Mouse (Mus musculus) cortical plate, adult 2 months (tissue): ENCODE results near the gene Lrsam1. TPM values are rescaled to one million over a fixed set of nuclear protein-coding genes. Genes with fewer than 3 reads are reported as not detected.

ENCODE experiments used
- H3K27ac ChIP-seq: fragments of 200-500 bp; 2 replicates; pipeline ENCODE4 v1.5.1; 2012; ENCODE audit warnings: low read length, control low read depth, inconsistent platforms; ENCODE audit not compliant: insufficient read depth
- H3K4me1 ChIP-seq: fragments of 200-500 bp; 2 replicates; pipeline ENCODE4 v1.6.1; 2011; ENCODE audit warnings: low read length; ENCODE audit not compliant: control insufficient read depth, insufficient read depth
- H3K4me3 ChIP-seq: fragments of 200-500 bp; 2 replicates; pipeline ENCODE4 v1.5.1; 2011; ENCODE audit warnings: mild to moderate bottlenecking, low read length, control low read depth; ENCODE audit not compliant: insufficient read depth
- CTCF ChIP-seq: fragments of 200-500 bp; IDR thresholded peaks from 2 replicates; pipeline ENCODE4 v1.5.1; 2011; ENCODE audit warnings: mild to moderate bottlenecking, control low read depth, low read length; ENCODE audit not compliant: insufficient read depth; ENCODE audit errors: extremely low read depth
- POLR2A ChIP-seq: fragments of 200-500 bp; IDR thresholded peaks from 2 replicates; pipeline ENCODE4 v1.6.1; 2011; ENCODE audit warnings: mild to moderate bottlenecking, low read length, control low read depth; ENCODE audit not compliant: insufficient read depth; ENCODE audit errors: extremely low read depth
- polyA plus RNA-seq: library from polyadenylated mRNA; depleted of rRNA; stranded (reverse); fragments of >200 nt; gene quantifications from 2 replicates; pipeline ENCODE4 v1.2.3, GENCODE M21; 2012

The Lrsam1 gene
- polyA plus RNA-seq, 1 experiment = 25.9 TPM

DNA sequence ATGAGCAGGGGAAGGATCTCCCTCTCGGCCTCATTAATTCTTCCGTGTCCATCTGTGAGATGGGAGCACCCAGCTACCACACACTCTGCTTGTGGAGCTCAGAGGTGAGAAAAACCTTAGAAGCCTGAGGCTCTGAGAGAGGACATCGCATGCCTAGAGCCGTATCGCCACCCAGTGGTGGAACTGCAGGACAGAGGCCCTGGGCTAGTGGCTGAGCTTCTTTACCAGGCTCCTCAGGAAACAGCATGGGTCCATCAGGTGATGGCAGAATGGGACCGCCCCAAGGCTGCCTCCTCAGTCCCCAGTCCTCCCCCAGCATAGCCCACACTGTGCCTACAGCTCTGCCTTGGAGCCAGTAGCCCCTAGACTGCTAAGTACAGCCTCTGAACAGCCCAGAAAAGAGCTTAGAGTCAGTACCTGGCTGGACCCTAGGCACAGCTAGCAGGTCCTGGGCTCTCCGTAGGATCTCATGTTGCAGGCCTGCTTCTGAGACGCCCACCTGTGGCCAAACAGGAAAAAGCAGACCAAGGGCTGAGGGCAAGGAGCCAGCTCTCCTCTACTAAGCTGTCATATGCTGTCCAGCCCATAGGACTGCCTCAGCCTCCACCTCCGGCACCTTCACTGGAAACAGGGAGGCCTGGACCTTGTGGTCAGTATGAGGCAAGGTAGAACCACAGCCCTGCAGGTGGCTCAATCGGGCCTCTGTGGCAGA lies 33.0 kb downstream of the Lrsam1 start:
- H3K4me1 ChIP-seq = no peaks in the 10 kb centered on the region
- no peak overlapping the region for H3K27ac ChIP-seq
- H3K4me3 ChIP-seq = no peak overlapping the region
- TF ChIP-seq POLR2A (no peak), CTCF (peak; percentile 91)

DNA sequence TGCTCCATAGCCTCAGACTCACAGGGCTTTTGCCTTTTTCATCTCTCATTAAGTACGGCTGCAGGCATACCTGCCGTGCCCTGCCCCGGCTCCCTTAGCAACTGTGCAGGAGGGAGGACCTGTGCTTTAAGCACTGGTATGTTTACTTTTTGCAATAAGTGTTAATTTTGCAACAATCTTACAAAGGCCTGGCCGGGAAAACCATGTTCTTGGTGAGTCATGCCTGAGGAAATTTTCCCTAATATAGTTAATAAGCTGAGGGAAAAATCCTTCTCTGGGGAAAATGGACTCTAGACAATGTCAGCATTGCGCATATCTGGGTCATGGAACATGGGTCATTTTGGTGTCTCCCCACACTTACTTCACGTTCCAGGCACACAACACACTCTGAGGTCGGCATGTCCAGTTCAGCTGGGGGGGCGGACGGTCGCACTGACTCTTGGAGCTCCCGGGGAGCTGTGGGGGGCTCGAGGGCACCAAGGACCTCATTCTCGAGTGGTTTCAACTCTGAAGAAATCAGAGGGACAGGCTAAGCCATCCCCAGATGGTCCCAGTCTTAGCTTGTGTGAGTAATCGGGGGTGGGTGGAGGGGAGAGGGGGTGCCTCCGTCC lies 33.7 kb downstream of the Lrsam1 start:
- Histone ChIP-seq H3K4me1 (no peaks in the 10 kb centered on the region), H3K27ac (no peak overlapping the region), H3K4me3 (no peak overlapping the region)
- TF ChIP-seq POLR2A (no peak), CTCF (no peak)

DNA sequence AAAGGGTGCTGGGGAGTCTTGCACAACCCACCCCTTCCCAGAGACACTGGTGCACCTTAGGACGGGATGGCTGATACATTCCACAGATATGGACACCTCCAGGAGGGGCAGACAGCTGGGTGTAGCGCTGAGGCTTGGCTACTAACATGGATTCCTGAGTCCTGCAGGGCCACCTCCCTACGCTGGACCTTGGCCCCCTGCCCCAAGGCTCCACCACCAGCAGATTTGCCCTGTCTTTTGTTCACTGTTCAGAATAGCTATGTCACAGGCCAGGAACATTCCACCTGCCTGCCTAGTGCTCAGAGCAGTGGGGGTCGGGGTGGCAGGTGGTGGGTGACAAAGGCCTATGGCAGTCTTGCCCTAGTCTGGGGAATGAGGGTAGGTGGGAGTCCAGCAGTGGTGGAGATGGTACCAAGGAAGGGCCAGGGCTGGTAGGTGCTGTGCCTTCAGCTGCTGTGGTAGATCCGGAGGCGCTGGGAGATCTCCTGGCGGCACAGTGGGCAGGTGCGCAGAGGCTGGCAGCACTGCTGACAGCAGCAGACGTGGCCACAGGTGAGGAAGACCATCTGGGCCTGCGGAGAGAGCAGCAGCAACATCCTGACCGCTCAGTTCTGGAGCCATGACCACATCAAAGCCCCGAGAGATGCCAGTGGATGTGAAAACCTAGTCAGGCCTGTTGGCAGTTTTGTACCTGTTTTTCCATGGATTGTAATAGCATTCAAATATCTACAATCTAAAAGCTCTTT lies 34.9 kb downstream of the Lrsam1 start:
- no peak for TF ChIP-seq POLR2A
- no peak for TF ChIP-seq CTCF
- no peak overlapping the region for H3K27ac ChIP-seq
- no peak overlapping the region for H3K4me3 ChIP-seq
- no peaks in the 10 kb centered on the region for H3K4me1 ChIP-seq

DNA sequence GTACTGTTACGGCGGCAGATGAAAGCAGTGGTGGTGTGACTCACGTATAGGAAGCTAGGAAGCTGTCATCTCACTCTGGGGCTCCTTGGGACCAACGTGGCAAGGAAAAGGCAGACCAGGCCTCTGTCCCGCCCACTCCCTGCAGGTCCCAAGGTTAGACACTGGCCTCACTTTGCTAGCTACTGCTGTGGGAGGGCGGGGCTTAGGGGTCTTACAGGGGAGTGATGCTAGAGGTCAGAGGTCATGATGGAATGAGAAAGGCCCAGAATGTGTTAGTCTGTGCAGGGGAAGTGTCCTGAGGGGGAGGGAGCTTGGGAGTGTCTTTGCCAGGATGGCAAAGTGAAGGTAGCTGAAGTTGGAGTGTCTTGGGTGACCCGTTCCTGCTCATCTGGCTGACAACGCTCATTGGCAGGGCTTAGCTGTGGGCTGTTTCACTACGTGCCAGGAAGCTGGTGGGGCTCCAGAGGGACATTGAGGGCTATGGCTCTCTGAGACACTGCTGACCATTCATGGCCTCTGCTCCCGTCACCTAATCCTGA lies 37.0 kb downstream of the Lrsam1 start:
- no peak overlapping the region for H3K4me3 ChIP-seq
- no peak for TF ChIP-seq CTCF
- TF ChIP-seq POLR2A = no peak
- no peaks in the 10 kb centered on the region for H3K4me1 ChIP-seq
- no peak overlapping the region for H3K27ac ChIP-seq

DNA sequence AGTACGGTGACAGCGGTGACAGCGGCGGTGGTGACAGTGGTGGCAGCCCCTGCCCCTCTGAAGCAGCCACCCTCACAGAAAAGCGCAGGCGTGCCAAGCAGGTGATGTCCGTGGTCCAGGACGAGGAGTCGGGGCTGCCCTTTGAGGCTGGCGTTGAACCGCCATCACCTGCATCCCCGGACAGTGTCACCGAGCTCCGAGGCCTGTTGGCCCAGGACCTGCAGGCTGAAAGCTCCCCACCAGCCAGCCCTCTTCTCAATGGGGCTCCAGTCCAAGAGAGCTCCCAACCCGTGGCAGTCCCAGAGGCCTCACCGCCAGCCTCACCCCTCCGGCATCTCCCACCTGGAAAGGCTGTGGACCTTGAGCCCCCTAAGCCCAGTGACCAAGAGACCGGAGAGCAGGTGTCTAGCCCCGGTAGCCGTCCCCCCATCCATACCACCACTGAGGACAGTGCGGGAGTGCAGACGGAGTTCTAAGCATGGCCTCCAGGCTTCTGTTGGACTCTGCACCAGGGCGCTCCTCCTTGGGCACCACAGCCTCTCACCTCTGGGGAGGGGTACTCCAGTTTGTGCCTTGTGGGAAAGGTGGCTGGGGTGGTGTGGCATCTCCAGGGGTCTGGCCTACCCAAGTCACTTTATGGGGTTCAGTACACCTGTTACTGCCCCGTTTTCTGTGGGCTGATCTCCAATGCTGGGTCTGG lies 37.7 kb downstream of the Lrsam1 start:
- Histone ChIP-seq H3K4me1 (no peaks in the 10 kb centered on the region), H3K27ac (no peak overlapping the region), H3K4me3 (no peak overlapping the region)
- TF ChIP-seq CTCF (no peak), POLR2A (no peak)

DNA sequence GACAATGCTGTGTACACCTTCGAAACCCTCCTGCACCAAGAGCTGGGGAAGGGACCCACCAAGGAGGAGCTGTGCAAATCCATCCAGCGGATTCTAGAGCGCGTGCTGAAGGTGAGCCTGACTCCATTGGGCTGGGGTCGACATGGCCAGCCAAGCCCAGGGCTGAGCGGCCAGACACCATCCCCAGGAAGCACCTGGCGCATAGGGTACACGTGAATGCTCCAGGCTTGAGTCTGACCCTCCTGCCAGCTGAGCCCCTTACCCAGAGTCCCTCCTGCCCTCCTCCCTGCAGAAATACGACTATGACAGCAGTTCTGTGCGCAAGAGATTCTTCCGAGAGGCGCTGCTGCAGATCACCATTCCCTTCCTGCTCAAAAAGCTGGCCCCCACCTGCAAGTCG lies 38.9 kb downstream of the Lrsam1 start:
- 0 out of 2 replicates have a peak, but pooled peaks cover 2% of the 10 kb centered on the region for H3K4me1 ChIP-seq
- no peak overlapping the region for H3K27ac ChIP-seq
- TF ChIP-seq POLR2A (no peak), CTCF (no peak)
- no peak overlapping the region for H3K4me3 ChIP-seq

DNA sequence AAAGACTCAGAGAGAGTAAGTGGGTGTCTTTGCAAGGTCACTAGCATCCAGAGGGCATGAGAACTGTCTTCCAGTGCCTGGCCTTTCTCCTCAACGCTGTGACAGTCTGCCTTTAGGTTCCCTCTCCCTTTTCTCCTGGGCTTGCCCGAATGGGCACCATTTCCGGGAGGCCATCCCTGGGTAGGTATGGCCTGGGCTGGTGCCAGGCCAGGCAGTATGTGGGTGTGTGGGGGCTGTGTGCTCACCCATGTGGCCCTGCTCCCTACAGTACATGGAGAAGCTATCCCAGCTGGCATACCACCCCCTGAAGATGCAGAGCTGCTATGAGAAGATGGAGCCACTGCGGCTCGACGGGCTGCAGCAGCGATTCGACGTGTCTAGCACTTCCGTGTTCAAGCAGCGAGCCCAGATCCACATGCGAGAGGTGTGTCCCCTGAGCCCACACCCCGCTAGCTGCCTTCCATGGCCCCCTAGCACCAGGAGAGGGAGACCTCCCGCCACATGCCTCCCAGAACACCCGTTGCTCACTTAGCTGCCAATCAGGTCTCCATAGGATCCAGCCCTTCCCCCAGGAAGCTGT lies 39.5 kb downstream of the Lrsam1 start:
- no peak overlapping the region for H3K27ac ChIP-seq
- peaks cover 5% of the 10 kb centered on the region; the same call in 1 of the 2 replicates for H3K4me1 ChIP-seq
- H3K4me3 ChIP-seq = no peak overlapping the region
- TF ChIP-seq POLR2A (no peak), CTCF (no peak)

DNA sequence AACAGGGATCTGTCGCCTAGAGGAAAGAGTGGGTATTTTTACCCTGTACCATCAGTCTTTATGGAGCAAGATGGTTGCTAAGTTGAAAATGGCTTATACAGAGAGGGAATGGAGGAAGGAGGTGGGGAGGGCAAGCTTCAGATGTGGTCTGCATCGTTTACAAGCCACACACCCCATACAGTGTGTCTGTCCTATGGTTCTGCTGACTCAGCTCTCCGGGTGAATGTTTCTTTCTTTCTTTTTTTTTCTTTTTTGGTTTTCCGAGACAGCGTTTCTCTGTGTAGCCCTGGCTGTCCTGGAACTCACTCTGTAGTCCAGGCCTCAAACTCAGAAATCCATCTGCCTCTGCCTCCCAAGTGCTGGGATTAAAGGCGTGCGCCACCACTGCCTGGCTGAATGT lies 40.2 kb downstream of the Lrsam1 start:
- TF ChIP-seq CTCF (no peak), POLR2A (no peak)
- Histone ChIP-seq H3K4me1 (peaks cover 5% of the 10 kb centered on the region; the same call in 1 of the 2 replicates), H3K4me3 (no peak overlapping the region), H3K27ac (no peak overlapping the region)

DNA sequence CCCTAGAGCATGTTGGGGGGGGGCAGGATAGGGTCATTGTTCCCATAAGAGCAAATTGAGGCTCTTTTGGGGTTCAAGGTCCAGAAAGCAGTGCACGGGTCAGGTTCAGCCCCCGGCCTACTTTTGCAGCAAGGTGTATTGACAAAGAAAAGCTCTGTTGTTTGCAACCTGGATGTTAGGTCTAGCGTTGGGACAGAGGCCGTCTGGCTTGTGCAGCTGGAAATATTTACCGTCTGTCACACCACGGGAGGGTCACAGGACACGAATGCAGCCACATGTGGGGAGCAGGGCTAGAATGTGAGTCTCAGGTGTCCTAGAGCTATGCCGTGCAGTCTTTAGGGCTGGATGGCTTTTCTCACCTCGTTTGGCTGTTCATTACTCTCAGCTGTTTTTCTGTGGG lies 43.0 kb downstream of the Lrsam1 start:
- Histone ChIP-seq H3K27ac (no peak overlapping the region), H3K4me1 (peaks cover 5% of the 10 kb centered on the region; the same call in 1 of the 2 replicates)
- TF ChIP-seq CTCF (no peak), POLR2A (no peak)

More for the DNA sequence above, 43.0 kb downstream of the Lrsam1 start:
- H3K4me3 ChIP-seq = no peak overlapping the region
